Mouse (Mus musculus): ENCODE results near the gene Ubap1l. TPM values are rescaled to one million over a fixed set of nuclear protein-coding genes. Genes with fewer than 3 reads are reported as not detected.

Gene Ubap1l
- polyA plus RNA-seq (2014; fragmentation: Nextera tagmentation; extraction: Ambion mirVana) = 0.31 TPM in 1 of 2 replicates, not detected in the other

DNA sequence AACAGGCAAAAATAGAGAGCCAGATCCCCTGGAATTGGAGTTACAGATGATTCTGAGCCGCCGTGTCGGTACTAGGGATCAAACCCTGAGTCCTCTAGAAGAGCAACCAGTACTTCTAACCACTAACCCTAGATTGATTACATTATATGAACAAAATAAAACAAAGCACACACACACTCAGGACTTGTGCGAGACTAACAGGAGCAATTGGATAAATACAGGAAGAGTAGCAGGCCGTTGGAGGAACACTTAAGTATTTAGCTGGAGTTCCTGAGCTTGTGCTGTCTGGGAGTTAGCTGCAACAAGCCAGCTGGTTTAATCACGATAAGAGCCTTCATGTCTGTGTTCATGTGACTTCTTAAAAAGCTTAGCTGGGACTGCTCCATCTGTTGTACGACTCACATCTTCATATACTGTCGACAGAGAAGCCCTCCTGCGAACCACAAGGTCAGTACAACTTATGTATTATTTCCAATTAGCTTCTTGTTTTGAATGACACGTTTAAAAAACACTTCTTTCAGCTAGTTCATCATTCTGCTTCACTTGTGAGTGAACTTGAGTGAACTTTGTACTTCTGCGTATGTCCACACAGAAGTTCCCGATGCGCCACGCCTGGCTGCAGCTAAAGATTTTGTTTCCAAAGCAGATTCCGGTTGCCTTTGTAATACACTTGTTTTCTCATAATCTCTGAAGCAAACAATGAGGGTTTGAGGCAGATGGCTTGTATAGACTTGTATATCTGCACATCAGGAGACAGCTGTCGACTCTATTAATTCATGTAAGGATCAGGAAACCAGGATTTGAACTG lies at the start of gene Ubap1l:
Gene Ubap1l (plus strand): TSS at position 401 of the 808 bp plus-strand sequence.
- H3K36me3 ChIP-seq (replicated peaks; ENCODE audit: control insufficient read depth, insufficient read depth, low read depth, low read length) = no peaks in the 10 kb centered on the region
- no peaks in the 10 kb centered on the region for H3K4me1 ChIP-seq (ENCODE audit: control insufficient read depth, insufficient read depth, low read length)
- ATAC-seq (replicated peaks; ENCODE audit: insufficient number of reproducible peaks, low FRiP score, low TSS enrichment, low read depth) = no peak
- H3K9me3 ChIP-seq (replicated peaks; ENCODE audit: control insufficient read depth, low read length) = no peaks in the 10 kb centered on the region
- no peaks in the 10 kb centered on the region for H3K27me3 ChIP-seq (ENCODE audit: control insufficient read depth, insufficient read depth, low read length)
- no peak within 1 kb of the TSS for H3K4me3 ChIP-seq (ENCODE audit: low read depth, low read length)
- no peak for DNase-seq (ENCODE audit: low spot score)
- H3K9ac ChIP-seq (replicated peaks; ENCODE audit: low read length) = no peak within 1 kb of the TSS
- no peak within 1 kb of the TSS for H3K27ac ChIP-seq (replicated peaks; ENCODE audit: low read depth, low read length)
- 90% methylated on average over 16 of the region's 16 CpGs for WGBS
- H3K4me2 ChIP-seq (ENCODE audit: low read depth, low read length) = no peak within 1 kb of the TSS

DNA sequence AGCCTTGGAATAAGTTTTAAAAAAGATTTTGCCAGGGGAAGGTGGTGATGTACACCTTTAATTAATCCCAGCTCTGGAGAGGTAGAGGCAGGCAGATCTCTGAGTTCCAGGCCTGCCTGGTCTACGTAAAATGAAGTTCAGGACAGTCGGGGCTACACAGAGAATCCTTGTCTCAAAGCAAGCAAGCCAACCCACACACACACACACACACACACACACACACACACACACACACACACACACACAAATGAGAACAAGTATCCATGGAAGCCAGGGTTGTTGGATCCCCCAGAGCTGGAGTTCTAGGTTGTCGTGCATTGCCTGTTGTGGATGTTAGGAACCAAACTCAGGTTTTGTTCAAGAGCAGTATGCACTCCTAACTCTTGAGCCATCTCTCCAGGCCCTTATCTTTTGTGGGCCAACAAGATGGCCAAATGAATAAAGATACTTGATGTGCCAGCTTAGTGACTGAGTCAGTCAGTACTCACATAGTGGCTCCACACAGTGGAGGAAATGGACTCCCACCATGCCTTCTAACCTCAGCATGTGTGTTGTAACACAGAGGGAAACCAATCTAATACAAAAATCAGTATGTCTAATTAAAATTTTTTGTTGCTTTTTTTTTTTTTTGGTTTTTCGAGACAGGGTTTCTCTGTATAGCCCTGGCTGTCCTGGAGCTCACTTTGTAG lies 48.0 kb upstream of the Ubap1l start:
- Histone ChIP-seq H3K36me3 (replicated peaks; ENCODE audit: control insufficient read depth, insufficient read depth, low read depth, low read length) (peaks cover 10% of the 10 kb centered on the region), H3K9me3 (replicated peaks; ENCODE audit: control insufficient read depth, low read length) (no peaks in the 10 kb centered on the region), H3K4me2 (ENCODE audit: low read depth, low read length) (no peak overlapping the region), H3K4me3 (ENCODE audit: low read depth, low read length) (no peak overlapping the region), H3K9ac (replicated peaks; ENCODE audit: low read length) (no peak overlapping the region), H3K4me1 (ENCODE audit: control insufficient read depth, insufficient read depth, low read length) (no peaks in the 10 kb centered on the region), H3K27ac (replicated peaks; ENCODE audit: low read depth, low read length) (no peak overlapping the region), H3K27me3 (ENCODE audit: control insufficient read depth, insufficient read depth, low read length) (no peaks in the 10 kb centered on the region)
- peak; percentile 1 for DNase-seq (ENCODE audit: low spot score)
- WGBS = 97% methylated on average over 4 of the region's 4 CpGs
- ATAC-seq (replicated peaks; ENCODE audit: insufficient number of reproducible peaks, low FRiP score, low TSS enrichment, low read depth) = 0 out of 2 replicates have a peak, but pooled peaks have one; percentile 34

GRCm38 (mm10) chr9:65313846-65314245 lies 47.0 kb upstream of the Ubap1l start:
- H3K36me3 ChIP-seq (replicated peaks; ENCODE audit: control insufficient read depth, insufficient read depth, low read depth, low read length) = peaks cover 10% of the 10 kb centered on the region
- WGBS = 100% methylated on average over 1 of the region's 1 CpGs
- H3K4me3 ChIP-seq (ENCODE audit: low read depth, low read length) = no peak overlapping the region

GRCm38 (mm10) chr9:65322255-65322900 lies 38.5 kb upstream of the Ubap1l start:
- Histone ChIP-seq H3K4me2 (ENCODE audit: low read depth, low read length) (no peak overlapping the region), H3K27ac (replicated peaks; ENCODE audit: low read depth, low read length) (no peak overlapping the region), H3K4me3 (ENCODE audit: low read depth, low read length) (no peak overlapping the region), H3K9me3 (replicated peaks; ENCODE audit: control insufficient read depth, low read length) (no peaks in the 10 kb centered on the region), H3K9ac (replicated peaks; ENCODE audit: low read length) (no peak overlapping the region), H3K27me3 (ENCODE audit: control insufficient read depth, insufficient read depth, low read length) (no peaks in the 10 kb centered on the region), H3K4me1 (ENCODE audit: control insufficient read depth, insufficient read depth, low read length) (no peaks in the 10 kb centered on the region), H3K36me3 (replicated peaks; ENCODE audit: control insufficient read depth, insufficient read depth, low read depth, low read length) (peaks cover 3% of the 10 kb centered on the region)
- no peak for ATAC-seq (replicated peaks; ENCODE audit: insufficient number of reproducible peaks, low FRiP score, low TSS enrichment, low read depth)
- DNase-seq (ENCODE audit: low spot score) = no peak
- 89% methylated on average over 11 of the region's 11 CpGs for WGBS

More at GRCm38 (mm10) chr9:65313846-65314245, 47.0 kb upstream of the Ubap1l start:
- Histone ChIP-seq H3K4me2 (ENCODE audit: low read depth, low read length) (no peak overlapping the region), H3K27me3 (ENCODE audit: control insufficient read depth, insufficient read depth, low read length) (no peaks in the 10 kb centered on the region), H3K4me1 (ENCODE audit: control insufficient read depth, insufficient read depth, low read length) (no peaks in the 10 kb centered on the region), H3K9ac (replicated peaks; ENCODE audit: low read length) (no peak overlapping the region), H3K27ac (replicated peaks; ENCODE audit: low read depth, low read length) (no peak overlapping the region), H3K9me3 (replicated peaks; ENCODE audit: control insufficient read depth, low read length) (no peaks in the 10 kb centered on the region)
- ATAC-seq (replicated peaks; ENCODE audit: insufficient number of reproducible peaks, low FRiP score, low TSS enrichment, low read depth) (no peak), DNase-seq (ENCODE audit: low spot score) (no peak)

DNA sequence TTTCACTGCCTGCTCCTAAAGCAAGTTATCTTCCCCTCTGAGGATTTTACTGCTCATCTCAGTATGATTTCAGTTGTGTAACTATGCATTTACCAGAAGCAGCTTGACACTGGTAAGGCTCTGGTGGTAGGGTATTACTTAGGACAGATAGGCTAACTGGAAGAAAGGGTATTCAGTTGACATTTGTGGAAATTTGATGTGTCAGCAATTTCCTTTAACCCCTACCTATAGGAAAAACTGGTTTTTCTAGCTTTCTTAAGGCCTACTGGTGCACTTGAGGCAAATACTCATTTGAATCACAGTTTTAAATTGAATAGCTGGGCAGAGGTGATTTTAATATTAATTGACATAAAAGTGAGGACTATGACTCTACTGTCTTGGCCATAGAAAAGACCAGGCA lies 34.9 kb upstream of the Ubap1l start:
- H3K27ac ChIP-seq (replicated peaks; ENCODE audit: low read depth, low read length) = no peak overlapping the region
- no peak overlapping the region for H3K4me3 ChIP-seq (ENCODE audit: low read depth, low read length)
- no peaks in the 10 kb centered on the region for H3K27me3 ChIP-seq (ENCODE audit: control insufficient read depth, insufficient read depth, low read length)
- no peak for DNase-seq (ENCODE audit: low spot score)
- H3K36me3 ChIP-seq (replicated peaks; ENCODE audit: control insufficient read depth, insufficient read depth, low read depth, low read length) = peaks cover 2% of the 10 kb centered on the region; the same call in 1 of the 2 replicates
- no peak for ATAC-seq (replicated peaks; ENCODE audit: insufficient number of reproducible peaks, low FRiP score, low TSS enrichment, low read depth)
- H3K9ac ChIP-seq (replicated peaks; ENCODE audit: low read length) = no peak overlapping the region
- no peaks in the 10 kb centered on the region for H3K9me3 ChIP-seq (replicated peaks; ENCODE audit: control insufficient read depth, low read length)
- H3K4me1 ChIP-seq (ENCODE audit: control insufficient read depth, insufficient read depth, low read length) = no peaks in the 10 kb centered on the region
- no peak overlapping the region for H3K4me2 ChIP-seq (ENCODE audit: low read depth, low read length)

DNA sequence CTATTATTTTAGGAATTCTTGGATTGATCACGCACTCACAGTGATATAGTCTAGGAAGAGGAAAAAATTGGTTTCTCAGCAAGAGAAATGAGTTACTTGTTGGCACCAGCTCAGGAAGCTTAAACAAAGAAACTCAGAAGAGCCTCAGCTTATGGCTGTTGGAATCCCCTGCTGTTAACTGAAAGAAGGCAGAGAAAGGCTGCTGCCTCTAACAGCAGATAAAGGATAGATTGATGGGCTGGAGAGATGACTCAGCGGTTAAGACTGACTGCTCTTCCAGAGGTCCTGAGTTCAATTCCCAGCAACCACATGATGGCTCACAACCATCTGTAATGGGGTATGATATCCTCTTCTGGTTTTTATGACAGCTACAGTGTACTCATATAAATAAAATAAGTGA lies 33.5 kb upstream of the Ubap1l start:
- no peak overlapping the region for H3K27ac ChIP-seq (replicated peaks; ENCODE audit: low read depth, low read length)
- H3K9ac ChIP-seq (replicated peaks; ENCODE audit: low read length) = no peak overlapping the region
- H3K36me3 ChIP-seq (replicated peaks; ENCODE audit: control insufficient read depth, insufficient read depth, low read depth, low read length) = peaks cover 2% of the 10 kb centered on the region; the same call in 1 of the 2 replicates
- no peaks in the 10 kb centered on the region for H3K27me3 ChIP-seq (ENCODE audit: control insufficient read depth, insufficient read depth, low read length)
- H3K4me3 ChIP-seq (ENCODE audit: low read depth, low read length) = no peak overlapping the region
- H3K9me3 ChIP-seq (replicated peaks; ENCODE audit: control insufficient read depth, low read length) = no peaks in the 10 kb centered on the region
- H3K4me2 ChIP-seq (ENCODE audit: low read depth, low read length) = no peak overlapping the region
- WGBS = 99% methylated on average over 2 of the region's 2 CpGs
- no peaks in the 10 kb centered on the region for H3K4me1 ChIP-seq (ENCODE audit: control insufficient read depth, insufficient read depth, low read length)
- DNase-seq (ENCODE audit: low spot score) (no peak), ATAC-seq (replicated peaks; ENCODE audit: insufficient number of reproducible peaks, low FRiP score, low TSS enrichment, low read depth) (no peak)

GRCm38 (mm10) chr9:65333958-65334357 lies 26.9 kb upstream of the Ubap1l start:
- Histone ChIP-seq H3K9me3 (replicated peaks; ENCODE audit: control insufficient read depth, low read length) (no peaks in the 10 kb centered on the region), H3K4me2 (ENCODE audit: low read depth, low read length) (no peak overlapping the region), H3K27ac (replicated peaks; ENCODE audit: low read depth, low read length) (no peak overlapping the region), H3K9ac (replicated peaks; ENCODE audit: low read length) (no peak overlapping the region), H3K4me1 (ENCODE audit: control insufficient read depth, insufficient read depth, low read length) (no peaks in the 10 kb centered on the region), H3K36me3 (replicated peaks; ENCODE audit: control insufficient read depth, insufficient read depth, low read depth, low read length) (no peaks in the 10 kb centered on the region), H3K27me3 (ENCODE audit: control insufficient read depth, insufficient read depth, low read length) (no peaks in the 10 kb centered on the region), H3K4me3 (ENCODE audit: low read depth, low read length) (no peak overlapping the region)
- ATAC-seq (replicated peaks; ENCODE audit: insufficient number of reproducible peaks, low FRiP score, low TSS enrichment, low read depth) = no peak
- 91% methylated on average over 5 of the region's 5 CpGs for WGBS
- DNase-seq (ENCODE audit: low spot score) = no peak
